Mouse (Mus musculus) macrophage (primary cell): ENCODE results near the gene Cdkal1. TPM values are rescaled to one million over a fixed set of nuclear protein-coding genes. Genes with fewer than 3 reads are reported as not detected.

Experiments used
- H3K27ac ChIP-seq: fragments of 350-480 bp; formaldehyde crosslinking; 2 replicates; pipeline ENCODE4 v1.9.0; 2021
- H3K36me3 ChIP-seq: fragments of 350-480 bp; formaldehyde crosslinking; 2 replicates; pipeline ENCODE4 v1.9.0; 2021; ENCODE audit errors: inconsistent target
- H3K4me3 ChIP-seq: fragments of 350-480 bp; formaldehyde crosslinking; 2 replicates; pipeline ENCODE4 v1.9.0; 2021; ENCODE audit errors: inconsistent target
- H3K79me2 ChIP-seq: fragments of 350-480 bp; formaldehyde crosslinking; 2 replicates; pipeline ENCODE4 v1.9.0; 2021; ENCODE audit errors: inconsistent target
- WGBS: methylation state at CpG from one replicate; pipeline ENCODE4 v1.1.7; 2026; ENCODE audit warnings: inconsistent platforms; ENCODE audit not compliant: missing documents; 5-methylcytosine and 5-hydroxymethylcytosine counted together
- polyA plus RNA-seq: library from polyadenylated mRNA; stranded (reverse); fragments of 250-400 nt; gene quantifications from 3 replicates; pipeline ENCODE4 v1.2.4, GENCODE M21; 2018; ENCODE audit warnings: inconsistent platforms

Gene Cdkal1
- polyA plus RNA-seq, 1 experiment from 2014 or later = 12.2 TPM

GRCm38 (mm10) chr13:29826041-29826440 is 29.4 kb downstream of the Cdkal1 start:
- no peaks in the 10 kb centered on the region for H3K79me2 ChIP-seq
- H3K4me3 ChIP-seq = no peak overlapping the region
- no peak overlapping the region for H3K27ac ChIP-seq
- no peaks in the 10 kb centered on the region for H3K36me3 ChIP-seq

DNA sequence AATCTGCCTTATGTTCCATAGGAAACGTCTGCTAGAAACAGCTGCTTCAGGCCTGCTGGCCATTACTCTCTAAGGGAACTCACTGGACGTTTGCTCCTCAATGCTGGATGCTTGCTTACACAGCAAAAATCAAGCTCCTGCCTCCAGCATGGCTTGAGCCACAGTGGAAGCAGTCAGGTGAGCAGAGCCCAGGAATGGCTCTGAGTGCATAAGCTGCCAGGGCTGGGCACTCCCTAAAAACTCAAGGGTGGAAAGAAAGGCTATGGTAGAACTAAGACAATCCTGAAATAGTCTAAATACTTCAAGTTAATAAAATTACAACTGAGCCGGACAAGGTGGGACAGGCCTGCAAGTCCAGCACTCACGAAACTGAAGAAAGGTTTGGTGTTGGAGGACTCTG is 30.7 kb downstream of the Cdkal1 start:
- H3K79me2 ChIP-seq = no peaks in the 10 kb centered on the region
- no peak overlapping the region for H3K4me3 ChIP-seq
- H3K27ac ChIP-seq = no peak overlapping the region
- no peaks in the 10 kb centered on the region for H3K36me3 ChIP-seq
- WGBS = 95% methylated on average over 4 of the region's 4 CpGs

- Histone ChIP-seq H3K79me2 (no peaks in the 10 kb centered on the region), H3K4me3 (no peak overlapping the region), H3K36me3 (no peaks in the 10 kb centered on the region), H3K27ac (no peak overlapping the region)
- WGBS = 95% methylated on average over 8 of the region's 8 CpGs
Measured at GRCm38 (mm10) chr13:29824326-29824725, 31.1 kb downstream of the Cdkal1 start.

GRCm38 (mm10) chr13:29823906-29824305 is 31.6 kb downstream of the Cdkal1 start:
- 94% methylated on average over 9 of the region's 9 CpGs for WGBS
- Histone ChIP-seq H3K4me3 (no peak overlapping the region), H3K79me2 (no peaks in the 10 kb centered on the region), H3K36me3 (no peaks in the 10 kb centered on the region), H3K27ac (no peak overlapping the region)

- WGBS = 98% methylated on average over 8 of the region's 8 CpGs
- H3K36me3 ChIP-seq = no peaks in the 10 kb centered on the region
Measured at GRCm38 (mm10) chr13:29823487-29823886, 32.0 kb downstream of the Cdkal1 start.

GRCm38 (mm10) chr13:29819910-29820583 is 35.4 kb downstream of the Cdkal1 start:
- no peak overlapping the region for H3K27ac ChIP-seq
- no peak overlapping the region for H3K4me3 ChIP-seq
- H3K79me2 ChIP-seq = no peaks in the 10 kb centered on the region
- WGBS = 96% methylated on average over 9 of the region's 9 CpGs
- H3K36me3 ChIP-seq = no peaks in the 10 kb centered on the region

More at GRCm38 (mm10) chr13:29823487-29823886, 32.0 kb downstream of the Cdkal1 start:
- no peak overlapping the region for H3K4me3 ChIP-seq
- H3K79me2 ChIP-seq = no peaks in the 10 kb centered on the region
- no peak overlapping the region for H3K27ac ChIP-seq

GRCm38 (mm10) chr13:29819147-29819546 is 36.3 kb downstream of the Cdkal1 start:
- Histone ChIP-seq H3K79me2 (no peaks in the 10 kb centered on the region), H3K36me3 (no peaks in the 10 kb centered on the region), H3K4me3 (no peak overlapping the region), H3K27ac (no peak overlapping the region)
- 92% methylated on average over 3 of the region's 3 CpGs for WGBS

DNA sequence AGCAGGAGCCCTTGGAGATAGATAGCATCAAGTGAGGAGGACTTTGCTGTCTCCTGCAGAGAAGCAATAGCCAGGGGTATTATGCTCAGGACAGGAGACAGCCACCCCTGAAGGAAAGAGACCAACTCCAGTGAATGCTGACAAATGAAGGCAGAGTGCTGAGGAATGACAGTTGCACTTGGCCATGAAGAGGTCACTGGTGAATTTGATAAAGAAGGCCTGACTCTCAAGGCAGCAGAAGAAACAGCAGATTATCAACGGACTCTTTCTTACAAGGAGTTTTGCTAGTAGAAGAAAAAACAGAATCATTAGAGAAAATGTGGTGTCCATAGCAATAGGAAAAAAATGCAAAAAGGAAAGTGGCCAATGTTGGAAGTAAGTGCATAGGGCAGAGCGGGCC is 37.2 kb downstream of the Cdkal1 start:
- Histone ChIP-seq H3K27ac (no peak overlapping the region), H3K79me2 (no peaks in the 10 kb centered on the region), H3K36me3 (no peaks in the 10 kb centered on the region), H3K4me3 (no peak overlapping the region)
- WGBS = 97% methylated on average over 2 of the region's 2 CpGs

DNA sequence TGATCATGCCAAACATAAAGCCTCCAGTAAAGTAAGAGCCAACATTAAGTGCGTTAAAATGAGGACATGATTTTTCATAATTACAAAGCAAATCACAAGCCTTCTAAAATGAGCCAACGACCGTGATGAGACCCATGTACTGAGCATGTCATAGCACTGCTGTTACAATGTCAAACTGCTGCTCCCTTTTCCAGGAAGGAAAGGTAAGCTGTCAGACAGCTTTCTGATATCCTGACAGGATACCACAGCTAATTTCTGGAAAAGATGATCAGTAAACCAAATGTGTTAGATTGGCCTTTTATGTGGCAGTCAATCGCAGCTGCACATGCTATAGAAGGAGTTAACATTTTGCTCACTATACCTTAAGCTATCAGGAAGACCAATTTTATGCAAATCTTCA is 44.7 kb downstream of the Cdkal1 start:
- H3K36me3 ChIP-seq = no peaks in the 10 kb centered on the region
- no peak overlapping the region for H3K27ac ChIP-seq
- H3K4me3 ChIP-seq = no peak overlapping the region
- 89% methylated on average over 4 of the region's 4 CpGs for WGBS
- H3K79me2 ChIP-seq = no peaks in the 10 kb centered on the region

- Histone ChIP-seq H3K36me3 (no peaks in the 10 kb centered on the region), H3K79me2 (no peaks in the 10 kb centered on the region), H3K4me3 (no peak overlapping the region), H3K27ac (no peak overlapping the region)
- WGBS = 96% methylated on average over 3 of the region's 3 CpGs
Measured at GRCm38 (mm10) chr13:29808383-29808782, 47.1 kb downstream of the Cdkal1 start.

DNA sequence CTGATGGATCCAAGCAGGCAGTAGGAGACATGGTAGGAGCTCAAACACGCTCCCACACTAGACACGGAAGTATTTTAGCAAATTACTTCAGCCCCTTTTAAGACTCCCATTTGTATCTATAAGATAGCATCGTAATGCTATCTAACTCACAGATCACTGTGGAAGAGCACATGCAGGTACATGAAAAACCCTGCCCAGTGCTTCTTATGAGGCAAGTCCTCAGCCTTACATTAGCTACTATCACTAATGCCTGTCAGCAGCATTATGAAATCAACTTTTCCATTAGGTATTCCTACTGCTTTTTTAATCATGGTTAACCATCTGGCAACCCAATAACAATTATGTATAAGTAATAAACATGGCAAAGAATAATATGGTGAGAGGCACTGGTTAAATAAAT is 47.5 kb downstream of the Cdkal1 start:
- H3K27ac ChIP-seq = no peak overlapping the region
- H3K36me3 ChIP-seq = no peaks in the 10 kb centered on the region
- 91% methylated on average over 3 of the region's 3 CpGs for WGBS
- no peak overlapping the region for H3K4me3 ChIP-seq
- no peaks in the 10 kb centered on the region for H3K79me2 ChIP-seq

GRCm38 (mm10) chr13:29806871-29807270 is 48.6 kb downstream of the Cdkal1 start:
- H3K36me3 ChIP-seq = no peaks in the 10 kb centered on the region
- H3K27ac ChIP-seq = no peak overlapping the region
- 95% methylated on average over 4 of the region's 4 CpGs for WGBS
- H3K79me2 ChIP-seq = no peaks in the 10 kb centered on the region
- no peak overlapping the region for H3K4me3 ChIP-seq

- no peaks in the 10 kb centered on the region for H3K36me3 ChIP-seq
- H3K4me3 ChIP-seq = no peak overlapping the region
- H3K27ac ChIP-seq = no peak overlapping the region
- 100% methylated on average over 1 of the region's 1 CpGs for WGBS
- no peaks in the 10 kb centered on the region for H3K79me2 ChIP-seq
Measured at GRCm38 (mm10) chr13:29805296-29805695, 50.2 kb downstream of the Cdkal1 start.

- no peak overlapping the region for H3K27ac ChIP-seq
- H3K36me3 ChIP-seq = no peaks in the 10 kb centered on the region
- no peaks in the 10 kb centered on the region for H3K79me2 ChIP-seq
- WGBS = 97% methylated on average over 6 of the region's 6 CpGs
- no peak overlapping the region for H3K4me3 ChIP-seq
Measured at GRCm38 (mm10) chr13:29804034-29804433, 51.4 kb downstream of the Cdkal1 start.

GRCm38 (mm10) chr13:29802699-29803098 is 52.8 kb downstream of the Cdkal1 start:
- H3K36me3 ChIP-seq = no peaks in the 10 kb centered on the region
- no peaks in the 10 kb centered on the region for H3K79me2 ChIP-seq
- no peak overlapping the region for H3K4me3 ChIP-seq

GRCm38 (mm10) chr13:29800078-29800477 is 55.4 kb downstream of the Cdkal1 start:
- 96% methylated on average over 6 of the region's 6 CpGs for WGBS

More at GRCm38 (mm10) chr13:29802699-29803098, 52.8 kb downstream of the Cdkal1 start:
- H3K27ac ChIP-seq = no peak overlapping the region

More at GRCm38 (mm10) chr13:29800078-29800477, 55.4 kb downstream of the Cdkal1 start:
- Histone ChIP-seq H3K36me3 (no peaks in the 10 kb centered on the region), H3K79me2 (no peaks in the 10 kb centered on the region), H3K4me3 (no peak overlapping the region), H3K27ac (no peak overlapping the region)
